In genomic region chr14:89610670-89611069, GRCm38 (mm10) we compare ENCODE assay signal across 15 mouse cellular contexts.
"Had no signal": no experiment of that assay in that cellular context is flagged by ENCODE, and none has a peak within 500 bp of the region (broad histone marks: within the 10 kb centered on the region; RNA-seq: fewer than 3 reads in every experiment).

No protein-coding gene starts in this region.

- H3K4me3 ChIP-seq: kidney, embryonic 15.5 days; limb, embryonic 12.5 days; megakaryocyte, embryonic 14.5 days; midbrain, embryonic 15.5 days; neural tube, embryonic 12.5 days had no signal

- H3K4me1 ChIP-seq: kidney, embryonic 15.5 days; limb, embryonic 12.5 days; megakaryocyte, embryonic 14.5 days; midbrain, embryonic 15.5 days; neural tube, embryonic 12.5 days had no signal

- ATAC-seq: midbrain, embryonic 15.5 days had no signal

- H3K27me3 ChIP-seq: kidney, embryonic 15.5 days; limb, embryonic 12.5 days; megakaryocyte, embryonic 14.5 days; midbrain, embryonic 15.5 days; neural tube, embryonic 12.5 days had no signal

- H3K9ac ChIP-seq: kidney, embryonic 15.5 days; limb, embryonic 12.5 days; liver, embryonic 14.5 days; midbrain, embryonic 15.5 days; neural tube, embryonic 12.5 days had no signal

- DNase-seq: kidney, adult 18-20 months; kidney, postnatal 25 days; liver; lung, adult 2 months; spleen, adult 18-20 months; thymus, adult 18-20 months; thymus, postnatal 14 days had no signal

- H3K36me3 ChIP-seq: kidney, embryonic 15.5 days; limb, embryonic 12.5 days; midbrain, embryonic 15.5 days; neural tube, embryonic 12.5 days had no signal

- H3K9me3 ChIP-seq: kidney, embryonic 15.5 days; limb, embryonic 12.5 days; megakaryocyte, embryonic 14.5 days; midbrain, embryonic 15.5 days; neural tube, embryonic 12.5 days had no signal

- H3K27ac ChIP-seq: limb, embryonic 12.5 days; liver, embryonic 14.5 days; macrophage; midbrain, embryonic 15.5 days; neural tube, embryonic 12.5 days had no signal

- H3K4me2 ChIP-seq: kidney, embryonic 15.5 days; limb, embryonic 12.5 days; midbrain, embryonic 11.5 days; midbrain, embryonic 15.5 days; neural tube, embryonic 12.5 days had no signal
